Mouse (Mus musculus): ENCODE measurements at regions not wholly inside any gene's neighbourhood (a gene's known extent, or its start where the extent isn't known, plus 50 kb on each side); places are given as distances from the start of the nearest gene placed in this dataset.

GRCm38 (mm10) chr12:48929035-48929434 lies 453.4 kb upstream of the Foxg1 start:
- H3K9me3 ChIP-seq = no peaks in the 10 kb centered on the region
- H3K9ac ChIP-seq (replicated peaks) = no peak overlapping the region
- H3K4me3 ChIP-seq (replicated peaks) = no peak overlapping the region
- H3K27me3 ChIP-seq = no peaks in the 10 kb centered on the region
- no peaks in the 10 kb centered on the region for H3K36me3 ChIP-seq
- ATAC-seq = no peak
- no peak overlapping the region for H3K27ac ChIP-seq
- H3K4me2 ChIP-seq (replicated peaks) = no peak overlapping the region
- no peaks in the 10 kb centered on the region for H3K4me1 ChIP-seq (replicated peaks)

DNA sequence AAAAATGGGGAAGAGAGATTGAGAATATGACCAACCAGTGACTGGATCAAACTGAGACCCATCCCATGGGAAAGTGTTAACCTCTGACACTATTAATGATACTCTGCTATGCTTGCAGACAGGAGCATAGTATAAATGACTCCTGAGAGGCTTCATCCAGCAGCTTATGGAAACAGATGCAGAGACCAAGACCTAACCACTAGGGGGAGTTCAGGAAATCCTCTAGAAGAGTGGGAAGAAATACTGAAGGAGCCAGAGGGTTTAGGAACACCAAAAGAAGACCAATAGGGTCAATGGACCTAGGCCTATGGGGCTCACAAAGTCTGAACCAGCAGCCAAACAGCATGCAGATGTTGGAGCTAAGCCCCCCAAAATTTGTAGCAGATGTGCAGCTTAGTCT lies 436.0 kb upstream of the Foxg1 start:
- no peak overlapping the region for H3K4me2 ChIP-seq (replicated peaks)
- no peaks in the 10 kb centered on the region for H3K27me3 ChIP-seq
- no peak overlapping the region for H3K27ac ChIP-seq
- H3K9me3 ChIP-seq = no peaks in the 10 kb centered on the region
- no peaks in the 10 kb centered on the region for H3K36me3 ChIP-seq
- no peak overlapping the region for H3K4me3 ChIP-seq (replicated peaks)
- H3K9ac ChIP-seq (replicated peaks) = no peak overlapping the region
- H3K4me1 ChIP-seq (replicated peaks) = no peaks in the 10 kb centered on the region
- no peak for ATAC-seq

DNA sequence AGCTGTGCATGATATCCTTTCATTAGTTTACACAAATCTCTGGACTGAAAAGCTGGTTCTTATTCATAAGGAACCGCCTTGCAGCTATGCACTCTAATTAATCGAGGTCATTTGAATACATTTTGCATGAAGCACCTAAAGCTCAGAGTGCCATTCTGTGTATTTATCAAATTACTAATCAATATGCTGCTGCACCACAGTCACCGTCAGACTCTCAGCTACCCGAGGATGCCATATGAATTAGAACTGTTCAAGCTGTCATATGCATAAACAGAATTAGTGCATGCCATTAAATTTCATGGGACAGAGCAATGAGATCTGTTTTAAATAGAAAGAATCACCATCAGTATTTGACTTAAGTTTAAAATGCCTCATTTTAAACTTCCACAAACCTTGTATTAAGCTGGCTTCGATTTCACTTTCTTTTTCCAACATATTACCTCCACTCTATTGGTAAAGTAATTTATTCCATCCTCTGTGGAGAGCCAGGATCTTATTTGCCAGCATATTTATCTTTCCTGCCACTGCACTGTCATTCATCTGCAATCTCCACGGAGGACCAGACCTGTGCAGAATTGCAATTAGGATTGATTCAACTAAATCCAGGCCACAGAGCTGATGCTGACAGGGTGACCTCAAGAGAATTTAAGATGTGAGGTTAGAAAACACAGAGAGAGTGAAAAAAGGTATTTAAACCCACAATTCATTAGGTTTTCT lies 423.0 kb upstream of the Foxg1 start:
- Histone ChIP-seq H3K27ac (peak overlapping the region; percentile 77), H3K36me3 (no peaks in the 10 kb centered on the region), H3K27me3 (no peaks in the 10 kb centered on the region), H3K4me2 (replicated peaks) (peak overlapping the region; percentile 31), H3K9me3 (no peaks in the 10 kb centered on the region), H3K4me1 (replicated peaks) (peaks cover 13% of the 10 kb centered on the region), H3K9ac (replicated peaks) (no peak overlapping the region; the same call in 1 of the 2 replicates), H3K4me3 (replicated peaks) (no peak overlapping the region)
- ATAC-seq = peak; percentile 96
- 24% methylated on average over 6 of the region's 6 CpGs for WGBS

DNA sequence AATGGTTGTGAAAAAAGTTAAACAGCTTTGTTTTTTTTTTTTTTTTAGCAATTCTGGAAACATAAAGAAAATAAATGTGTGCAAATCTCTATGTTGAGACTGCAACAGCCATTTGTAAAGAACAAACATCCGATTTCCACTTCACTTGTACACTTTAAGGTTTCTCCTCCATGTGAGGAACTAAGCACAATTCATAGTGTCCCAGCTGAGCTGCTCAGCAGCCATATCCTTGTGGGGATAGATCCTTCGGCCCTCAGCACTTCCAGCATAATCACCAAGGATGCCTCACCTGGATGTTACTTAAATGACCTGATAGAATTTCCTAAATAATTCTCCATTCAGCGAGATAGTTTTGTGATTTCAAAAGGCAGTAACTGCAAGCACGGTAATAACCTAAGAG lies 422.4 kb upstream of the Foxg1 start:
- H3K9ac ChIP-seq (replicated peaks) = no peak overlapping the region
- H3K27me3 ChIP-seq = no peaks in the 10 kb centered on the region
- H3K9me3 ChIP-seq = no peaks in the 10 kb centered on the region
- H3K4me1 ChIP-seq (replicated peaks) = peaks cover 13% of the 10 kb centered on the region
- peak overlapping the region; percentile 77 for H3K27ac ChIP-seq
- H3K4me3 ChIP-seq (replicated peaks) = no peak overlapping the region
- ATAC-seq = 0 out of 2 replicates have a peak, but pooled peaks have one; percentile 46
- no peak overlapping the region for H3K4me2 ChIP-seq (replicated peaks)
- H3K36me3 ChIP-seq = no peaks in the 10 kb centered on the region
- WGBS = 62% methylated on average over 4 of the region's 4 CpGs

GRCm38 (mm10) chr12:48963451-48963850 lies 419.0 kb upstream of the Foxg1 start:
- 92% methylated on average over 3 of the region's 3 CpGs for WGBS
- no peak overlapping the region for H3K4me2 ChIP-seq (replicated peaks)
- no peak overlapping the region for H3K4me3 ChIP-seq (replicated peaks)
- no peak for ATAC-seq
- H3K27ac ChIP-seq = no peak overlapping the region
- H3K36me3 ChIP-seq = no peaks in the 10 kb centered on the region
- peaks cover 13% of the 10 kb centered on the region for H3K4me1 ChIP-seq (replicated peaks)
- no peak overlapping the region for H3K9ac ChIP-seq (replicated peaks)
- no peaks in the 10 kb centered on the region for H3K27me3 ChIP-seq
- no peaks in the 10 kb centered on the region for H3K9me3 ChIP-seq

All from midbrain, embryonic 13.5 days (tissue).